Mouse (Mus musculus) liver, postnatal 0 days (tissue): ENCODE measurements around the gene Ehhadh.

Experiments
- CTCF ChIP-seq: sonication (generic); IDR thresholded peaks from 2 replicates; pipeline ENCODE4 v1.5.1; 2016; ENCODE audit warnings: antibody characterized with exemption, low read depth
- EP300 ChIP-seq: IDR thresholded peaks from 2 replicates; pipeline ENCODE4 v1.6.1; 2016; ENCODE audit warnings: antibody characterized with exemption, low read depth, mild to moderate bottlenecking

- no peak for TF ChIP-seq CTCF
- TF ChIP-seq EP300: no peak
Measured at GRCm38 (mm10) chr16:21735638-21736037, 52.0 kb downstream of the Ehhadh start.
